Mouse (Mus musculus) intestine, embryonic 16.5 days (tissue): ENCODE measurements around the gene Notch1. TPM values are rescaled to one million over a fixed set of nuclear protein-coding genes. Genes with fewer than 3 reads are reported as not detected.

Experiments used
- ATAC-seq: fragments of 200-750 bp; cut with Nextera tagmentation; 2 replicates; pipeline ENCODE4 v1.8.0; 2017; ENCODE audit warnings: moderate TSS enrichment, moderate library complexity
- H3K27ac ChIP-seq: fragments of 300-500 bp; sonication (generic); 2 replicates; pipeline ENCODE4 v1.5.1; 2014; ENCODE audit warnings: mild to moderate bottlenecking, low read length
- H3K27me3 ChIP-seq: fragments of 300-500 bp; sonication (generic); replicated peaks from 2 replicates; pipeline ENCODE4 v1.6.1; 2014; ENCODE audit warnings: low read length, control low read depth, mixed read lengths; ENCODE audit not compliant: control insufficient read depth, insufficient read depth
- H3K36me3 ChIP-seq: fragments of 300-500 bp; sonication (generic); 2 replicates; pipeline ENCODE4 v1.6.1; 2014; ENCODE audit warnings: low read length, control low read depth; ENCODE audit not compliant: control insufficient read depth, insufficient read depth
- H3K4me1 ChIP-seq: fragments of 300-500 bp; sonication (generic); 2 replicates; pipeline ENCODE4 v1.6.1; 2014; ENCODE audit warnings: low read length, control low read depth, mixed read lengths; ENCODE audit not compliant: control insufficient read depth, insufficient read depth
- H3K4me2 ChIP-seq: fragments of 300-500 bp; sonication (generic); 2 replicates; pipeline ENCODE4 v1.6.1; 2014; ENCODE audit warnings: low read depth, low read length, control low read depth
- H3K4me3 ChIP-seq: fragments of 300-500 bp; sonication (generic); 2 replicates; pipeline ENCODE4 v1.5.1; 2014; ENCODE audit warnings: mild to moderate bottlenecking, low read length
- H3K9ac ChIP-seq: fragments of 300-500 bp; sonication (generic); 2 replicates; pipeline ENCODE4 v1.6.1; 2014; ENCODE audit warnings: low read depth, low read length
- H3K9me3 ChIP-seq: fragments of 300-500 bp; sonication (generic); 2 replicates; pipeline ENCODE4 v1.6.1; 2016; ENCODE audit warnings: low read length, control low read depth; ENCODE audit not compliant: control insufficient read depth
- WGBS: fragments of 180-500 bp; shearing (Covaris S2); extraction: QIAGEN DNeasy Blood & Tissue Kit; methylation state at CpG from one replicate; pipeline ENCODE4 v1.1.7; 2014; 5-methylcytosine and 5-hydroxymethylcytosine counted together
- polyA plus RNA-seq: library from polyadenylated mRNA; unstranded; fragments of >200 nt; fragmentation: Nextera tagmentation; extraction: Ambion mirVana; gene quantifications from 2 replicates; pipeline ENCODE4 v1.2.1, GENCODE M21; 2015

Gene Notch1
- polyA plus RNA-seq, 1 experiment from 2014 or later = 7.4 TPM

- ATAC-seq = no peak
- Histone ChIP-seq H3K4me1 (peaks cover 58% of the 10 kb centered on the region), H3K4me3 (no peak overlapping the region), H3K9me3 (no peaks in the 10 kb centered on the region), H3K27ac (no peak overlapping the region), H3K4me2 (peak overlapping the region; percentile 84; the same call in 1 of the 2 replicates), H3K9ac (no peak overlapping the region), H3K27me3 (no peaks in the 10 kb centered on the region), H3K36me3 (no peaks in the 10 kb centered on the region)
- WGBS = 67% methylated on average over 9 of the region's 9 CpGs
Measured at GRCm38 (mm10) chr2:26504772-26505480, 11.5 kb downstream of the Notch1 start.

GRCm38 (mm10) chr2:26503661-26504575, 12.5 kb downstream of the Notch1 start:
- no peaks in the 10 kb centered on the region for H3K9me3 ChIP-seq
- peaks cover 66% of the 10 kb centered on the region for H3K4me1 ChIP-seq
- peak overlapping the region; percentile 75 for H3K4me3 ChIP-seq
- peak; percentile 76 for ATAC-seq
- peak overlapping the region; percentile 77 for H3K27ac ChIP-seq
- peak overlapping the region; percentile 84 for H3K4me2 ChIP-seq
- no peaks in the 10 kb centered on the region for H3K36me3 ChIP-seq
- peak overlapping the region; percentile 77 for H3K9ac ChIP-seq
- no peaks in the 10 kb centered on the region for H3K27me3 ChIP-seq
- 2% methylated on average over 59 of the region's 59 CpGs for WGBS

- no peaks in the 10 kb centered on the region for H3K27me3 ChIP-seq
- H3K27ac ChIP-seq = peak overlapping the region; percentile 77
- no peaks in the 10 kb centered on the region for H3K9me3 ChIP-seq
- peak overlapping the region; percentile 75 for H3K4me3 ChIP-seq
- 0 out of 2 replicates have a peak, but pooled peaks cover 2% of the 10 kb centered on the region for H3K36me3 ChIP-seq
- peaks cover 65% of the 10 kb centered on the region for H3K4me1 ChIP-seq
- H3K4me2 ChIP-seq = peak overlapping the region; percentile 84
- under 1% methylated on average over 57 of the region's 57 CpGs for WGBS
- peak overlapping the region; percentile 77 for H3K9ac ChIP-seq
- ATAC-seq = no peak; the same call in none of the 2 replicates
Measured at GRCm38 (mm10) chr2:26502863-26503631, 13.4 kb downstream of the Notch1 start.

GRCm38 (mm10) chr2:26502299-26502862, 14.1 kb downstream of the Notch1 start:
- no peaks in the 10 kb centered on the region for H3K9me3 ChIP-seq
- peaks cover 64% of the 10 kb centered on the region for H3K4me1 ChIP-seq
- no peaks in the 10 kb centered on the region for H3K27me3 ChIP-seq
- H3K4me3 ChIP-seq = peak overlapping the region; percentile 75
- H3K9ac ChIP-seq = peak overlapping the region; percentile 77
- peak overlapping the region; percentile 77 for H3K27ac ChIP-seq
- peak; percentile 47 for ATAC-seq
- WGBS = under 1% methylated on average over 33 of the region's 33 CpGs
- peak overlapping the region; percentile 84 for H3K4me2 ChIP-seq
- H3K36me3 ChIP-seq = 0 out of 2 replicates have a peak, but pooled peaks cover 2% of the 10 kb centered on the region

- H3K27ac ChIP-seq = peak overlapping the region; percentile 77
- H3K4me2 ChIP-seq = peak overlapping the region; percentile 84
- H3K9me3 ChIP-seq = no peaks in the 10 kb centered on the region
- ATAC-seq = peak; percentile 43
- H3K4me1 ChIP-seq = peaks cover 61% of the 10 kb centered on the region
- 0 out of 2 replicates have a peak, but pooled peaks cover 2% of the 10 kb centered on the region for H3K36me3 ChIP-seq
- H3K4me3 ChIP-seq = peak overlapping the region; percentile 75
- WGBS = 10% methylated on average over 15 of the region's 15 CpGs
- H3K27me3 ChIP-seq = no peaks in the 10 kb centered on the region
- peak overlapping the region; percentile 77 for H3K9ac ChIP-seq
Measured at GRCm38 (mm10) chr2:26501651-26502141, 14.8 kb downstream of the Notch1 start.

GRCm38 (mm10) chr2:26500599-26501370, 15.7 kb downstream of the Notch1 start:
- Histone ChIP-seq H3K9ac (peak overlapping the region; percentile 8; the same call in 1 of the 2 replicates), H3K27me3 (no peaks in the 10 kb centered on the region)
- WGBS = 35% methylated on average over 14 of the region's 14 CpGs

GRCm38 (mm10) chr2:26500027-26500598, 16.4 kb downstream of the Notch1 start:
- no peak overlapping the region for H3K4me3 ChIP-seq
- H3K9ac ChIP-seq = peak overlapping the region; percentile 8; the same call in 1 of the 2 replicates
- H3K27ac ChIP-seq = peak overlapping the region; percentile 65; the same call in 1 of the 2 replicates
- WGBS = 73% methylated on average over 4 of the region's 4 CpGs
- no peaks in the 10 kb centered on the region for H3K27me3 ChIP-seq
- no peaks in the 10 kb centered on the region for H3K9me3 ChIP-seq
- 0 out of 2 replicates have a peak overlapping the region, but pooled peaks have one; percentile 84 for H3K4me2 ChIP-seq
- H3K4me1 ChIP-seq = peaks cover 74% of the 10 kb centered on the region
- no peak for ATAC-seq
- 0 out of 2 replicates have a peak, but pooled peaks cover 2% of the 10 kb centered on the region for H3K36me3 ChIP-seq

More at GRCm38 (mm10) chr2:26500599-26501370, 15.7 kb downstream of the Notch1 start:
- Histone ChIP-seq H3K27ac (peak overlapping the region; percentile 77), H3K4me3 (peak overlapping the region; percentile 75; the same call in 1 of the 2 replicates), H3K36me3 (0 out of 2 replicates have a peak, but pooled peaks cover 2% of the 10 kb centered on the region), H3K9me3 (no peaks in the 10 kb centered on the region), H3K4me1 (peaks cover 67% of the 10 kb centered on the region), H3K4me2 (peak overlapping the region; percentile 84)
- ATAC-seq = peak; percentile 43
